Mouse (Mus musculus): ENCODE data around the gene Hoxc6.
A peak's percentile ranks its signal among the peaks of the same experiment; 100 is the strongest.

Hoxc6 gene

GRCm38 (mm10) chr15:102969296-102969695, 28.8 kb upstream of the Hoxc6 start:
- no peak for DNase-seq

- no peak for DNase-seq
Observed at GRCm38 (mm10) chr15:102970740-102971139, 27.3 kb upstream of the Hoxc6 start.

- DNase-seq, result no peak
Observed at GRCm38 (mm10) chr15:102972254-102972653, 25.8 kb upstream of the Hoxc6 start.

- DNase-seq, result no peak
Observed at GRCm38 (mm10) chr15:102972753-102973152, 25.3 kb upstream of the Hoxc6 start.

- no peak for DNase-seq
Observed at GRCm38 (mm10) chr15:102975034-102975433, 23.0 kb upstream of the Hoxc6 start.

- no peak for DNase-seq
Observed at GRCm38 (mm10) chr15:102975688-102976111, 22.4 kb upstream of the Hoxc6 start.

- DNase-seq, result no peak
Observed at GRCm38 (mm10) chr15:102976171-102976570, 21.9 kb upstream of the Hoxc6 start, which contains the start of gene Hoxc9. TSS of gene Hoxc9 (plus strand) at chr15:102976439.

GRCm38 (mm10) chr15:102976631-102977422, 21.2 kb upstream of the Hoxc6 start:
- DNase-seq, result no peak

GRCm38 (mm10) chr15:102977423-102977974, 20.6 kb upstream of the Hoxc6 start:
- DNase-seq, result no peak

- no peak for DNase-seq
Observed at GRCm38 (mm10) chr15:102978615-102979515, 19.2 kb upstream of the Hoxc6 start.

- no peak for DNase-seq
Observed at GRCm38 (mm10) chr15:102979936-102980335, 18.1 kb upstream of the Hoxc6 start.

- no peak for DNase-seq
Observed at GRCm38 (mm10) chr15:102980352-102980751, 17.7 kb upstream of the Hoxc6 start.

GRCm38 (mm10) chr15:102980912-102981311, 17.1 kb upstream of the Hoxc6 start:
- DNase-seq, result no peak

- no peak for DNase-seq
Observed at GRCm38 (mm10) chr15:102981379-102982288, 16.4 kb upstream of the Hoxc6 start.

GRCm38 (mm10) chr15:102983716-102984115, 14.3 kb upstream of the Hoxc6 start:
- no peak for DNase-seq

GRCm38 (mm10) chr15:102984521-102984920, 13.5 kb upstream of the Hoxc6 start:
- DNase-seq, result no peak

- no peak for DNase-seq
Observed at GRCm38 (mm10) chr15:102984925-102985324, 13.1 kb upstream of the Hoxc6 start.

- DNase-seq, result peak; percentile 92 to 95
Observed at GRCm38 (mm10) chr15:102987124-102987833, 10.8 kb upstream of the Hoxc6 start.

GRCm38 (mm10) chr15:102988078-102988477, 10.0 kb upstream of the Hoxc6 start:
- DNase-seq, result no peak

GRCm38 (mm10) chr15:102990461-102991397, 7.3 kb upstream of the Hoxc6 start, which contains the start of gene Hoxc8:
TSS of gene Hoxc8 (plus strand) at chr15:102990607.
- no peak for DNase-seq
